Mouse (Mus musculus): ENCODE measurements at regions not wholly inside any gene's neighbourhood (a gene's known extent, or its start where the extent isn't known, plus 50 kb on each side); places are given as distances from the start of the nearest gene placed in this dataset.

- no peaks in the 10 kb centered on the region for H3K4me1 ChIP-seq (ENCODE audit: control insufficient read depth, insufficient read depth, low read length)
- H3K9me3 ChIP-seq (replicated peaks; ENCODE audit: control insufficient read depth, low read length) = no peaks in the 10 kb centered on the region
- no peaks in the 10 kb centered on the region for H3K27me3 ChIP-seq (ENCODE audit: control insufficient read depth, insufficient read depth, low read length)
- no peaks in the 10 kb centered on the region for H3K36me3 ChIP-seq (ENCODE audit: control insufficient read depth, insufficient read depth, low read length)
- 85% methylated on average over 1 of the region's 1 CpGs for WGBS (ENCODE audit: insufficient replicate concordance)
- no peak overlapping the region for H3K27ac ChIP-seq (ENCODE audit: low read depth, low read length)
- H3K4me3 ChIP-seq (ENCODE audit: low read depth, low read length) = no peak overlapping the region
- ATAC-seq (replicated peaks; ENCODE audit: insufficient number of reproducible peaks, low FRiP score, low TSS enrichment) = no peak
- no peak overlapping the region for H3K9ac ChIP-seq (ENCODE audit: low read depth, low read length)
- no peak overlapping the region for H3K4me2 ChIP-seq
Measured at GRCm38 (mm10) chr10:46255575-46255974, 677.9 kb downstream of the Hace1 start.

DNA sequence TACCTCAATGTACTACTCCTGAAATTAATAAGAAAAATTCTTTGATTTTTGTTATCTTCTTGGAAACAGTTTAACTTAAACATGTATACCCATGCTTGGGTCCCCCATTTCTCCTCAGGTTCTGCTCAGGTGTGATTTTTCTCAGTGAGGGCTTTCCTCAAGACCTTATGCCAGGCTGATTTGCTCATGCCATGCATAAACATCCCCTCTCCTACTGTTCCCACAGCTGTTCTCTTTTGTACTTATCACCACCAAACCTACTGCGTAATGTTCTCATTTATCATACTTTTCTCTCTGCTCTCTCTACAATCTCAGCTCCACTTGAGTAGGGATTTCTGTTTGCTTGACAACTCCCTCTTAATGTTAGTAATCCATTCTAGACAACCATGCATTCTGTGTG lies 692.1 kb downstream of the Hace1 start:
- no peak overlapping the region for H3K4me2 ChIP-seq
- H3K27me3 ChIP-seq (ENCODE audit: control insufficient read depth, insufficient read depth, low read length) = no peaks in the 10 kb centered on the region
- H3K27ac ChIP-seq (ENCODE audit: low read depth, low read length) = no peak overlapping the region
- 77% methylated on average over 1 of the region's 1 CpGs for WGBS (ENCODE audit: insufficient replicate concordance)
- H3K4me3 ChIP-seq (ENCODE audit: low read depth, low read length) = no peak overlapping the region
- no peak overlapping the region for H3K9ac ChIP-seq (ENCODE audit: low read depth, low read length)
- H3K9me3 ChIP-seq (replicated peaks; ENCODE audit: control insufficient read depth, low read length) = no peaks in the 10 kb centered on the region
- ATAC-seq (replicated peaks; ENCODE audit: insufficient number of reproducible peaks, low FRiP score, low TSS enrichment) = no peak
- no peaks in the 10 kb centered on the region for H3K4me1 ChIP-seq (ENCODE audit: control insufficient read depth, insufficient read depth, low read length)
- no peaks in the 10 kb centered on the region for H3K36me3 ChIP-seq (ENCODE audit: control insufficient read depth, insufficient read depth, low read length)

- Histone ChIP-seq H3K4me3 (ENCODE audit: low read depth, low read length) (no peak overlapping the region), H3K4me2 (no peak overlapping the region), H3K27me3 (ENCODE audit: control insufficient read depth, insufficient read depth, low read length) (no peaks in the 10 kb centered on the region), H3K27ac (ENCODE audit: low read depth, low read length) (no peak overlapping the region), H3K9me3 (replicated peaks; ENCODE audit: control insufficient read depth, low read length) (no peaks in the 10 kb centered on the region), H3K36me3 (ENCODE audit: control insufficient read depth, insufficient read depth, low read length) (no peaks in the 10 kb centered on the region), H3K9ac (ENCODE audit: low read depth, low read length) (no peak overlapping the region), H3K4me1 (ENCODE audit: control insufficient read depth, insufficient read depth, low read length) (no peaks in the 10 kb centered on the region)
- WGBS (ENCODE audit: insufficient replicate concordance) = 68% methylated on average over 1 of the region's 1 CpGs
- no peak for ATAC-seq (replicated peaks; ENCODE audit: insufficient number of reproducible peaks, low FRiP score, low TSS enrichment)
Measured at GRCm38 (mm10) chr10:46273846-46274245, 696.2 kb downstream of the Hace1 start.

GRCm38 (mm10) chr10:46294290-46294689 lies 716.7 kb downstream of the Hace1 start:
- ATAC-seq (replicated peaks; ENCODE audit: insufficient number of reproducible peaks, low FRiP score, low TSS enrichment) = no peak
- H3K4me2 ChIP-seq = no peak overlapping the region
- H3K27ac ChIP-seq (ENCODE audit: low read depth, low read length) = no peak overlapping the region
- WGBS (ENCODE audit: insufficient replicate concordance) = 66% methylated on average over 5 of the region's 5 CpGs
- H3K4me1 ChIP-seq (ENCODE audit: control insufficient read depth, insufficient read depth, low read length) = no peaks in the 10 kb centered on the region
- no peaks in the 10 kb centered on the region for H3K36me3 ChIP-seq (ENCODE audit: control insufficient read depth, insufficient read depth, low read length)
- H3K9me3 ChIP-seq (replicated peaks; ENCODE audit: control insufficient read depth, low read length) = no peaks in the 10 kb centered on the region
- H3K27me3 ChIP-seq (ENCODE audit: control insufficient read depth, insufficient read depth, low read length) = no peaks in the 10 kb centered on the region
- H3K4me3 ChIP-seq (ENCODE audit: low read depth, low read length) = no peak overlapping the region
- no peak overlapping the region for H3K9ac ChIP-seq (ENCODE audit: low read depth, low read length)

- H3K9ac ChIP-seq (ENCODE audit: low read depth, low read length) = no peak overlapping the region
- H3K27ac ChIP-seq (ENCODE audit: low read depth, low read length) = no peak overlapping the region
- H3K9me3 ChIP-seq (replicated peaks; ENCODE audit: control insufficient read depth, low read length) = no peaks in the 10 kb centered on the region
- ATAC-seq (replicated peaks; ENCODE audit: insufficient number of reproducible peaks, low FRiP score, low TSS enrichment) = no peak
- no peak overlapping the region for H3K4me2 ChIP-seq
- WGBS (ENCODE audit: insufficient replicate concordance) = 73% methylated on average over 5 of the region's 5 CpGs
- H3K27me3 ChIP-seq (ENCODE audit: control insufficient read depth, insufficient read depth, low read length) = no peaks in the 10 kb centered on the region
- H3K4me3 ChIP-seq (ENCODE audit: low read depth, low read length) = no peak overlapping the region
- H3K4me1 ChIP-seq (ENCODE audit: control insufficient read depth, insufficient read depth, low read length) = no peaks in the 10 kb centered on the region
- H3K36me3 ChIP-seq (ENCODE audit: control insufficient read depth, insufficient read depth, low read length) = no peaks in the 10 kb centered on the region
Measured at GRCm38 (mm10) chr10:46298352-46298751, 720.7 kb downstream of the Hace1 start.

GRCm38 (mm10) chr10:46299521-46299920 lies 721.9 kb downstream of the Hace1 start:
- no peak for ATAC-seq (replicated peaks; ENCODE audit: insufficient number of reproducible peaks, low FRiP score, low TSS enrichment)
- WGBS (ENCODE audit: insufficient replicate concordance) = 70% methylated on average over 3 of the region's 3 CpGs
- Histone ChIP-seq H3K4me1 (ENCODE audit: control insufficient read depth, insufficient read depth, low read length) (no peaks in the 10 kb centered on the region), H3K27me3 (ENCODE audit: control insufficient read depth, insufficient read depth, low read length) (no peaks in the 10 kb centered on the region), H3K27ac (ENCODE audit: low read depth, low read length) (no peak overlapping the region), H3K36me3 (ENCODE audit: control insufficient read depth, insufficient read depth, low read length) (no peaks in the 10 kb centered on the region), H3K9ac (ENCODE audit: low read depth, low read length) (no peak overlapping the region), H3K4me2 (no peak overlapping the region), H3K4me3 (ENCODE audit: low read depth, low read length) (no peak overlapping the region), H3K9me3 (replicated peaks; ENCODE audit: control insufficient read depth, low read length) (no peaks in the 10 kb centered on the region)

- no peaks in the 10 kb centered on the region for H3K4me1 ChIP-seq (ENCODE audit: control insufficient read depth, insufficient read depth, low read length)
- 80% methylated on average over 5 of the region's 5 CpGs for WGBS (ENCODE audit: insufficient replicate concordance)
- no peaks in the 10 kb centered on the region for H3K36me3 ChIP-seq (ENCODE audit: control insufficient read depth, insufficient read depth, low read length)
- no peak overlapping the region for H3K9ac ChIP-seq (ENCODE audit: low read depth, low read length)
- H3K27me3 ChIP-seq (ENCODE audit: control insufficient read depth, insufficient read depth, low read length) = no peaks in the 10 kb centered on the region
- H3K9me3 ChIP-seq (replicated peaks; ENCODE audit: control insufficient read depth, low read length) = no peaks in the 10 kb centered on the region
- no peak overlapping the region for H3K27ac ChIP-seq (ENCODE audit: low read depth, low read length)
- no peak overlapping the region for H3K4me2 ChIP-seq
- ATAC-seq (replicated peaks; ENCODE audit: insufficient number of reproducible peaks, low FRiP score, low TSS enrichment) = no peak
- no peak overlapping the region for H3K4me3 ChIP-seq (ENCODE audit: low read depth, low read length)
Measured at GRCm38 (mm10) chr10:46320328-46321038, 742.9 kb downstream of the Hace1 start.

DNA sequence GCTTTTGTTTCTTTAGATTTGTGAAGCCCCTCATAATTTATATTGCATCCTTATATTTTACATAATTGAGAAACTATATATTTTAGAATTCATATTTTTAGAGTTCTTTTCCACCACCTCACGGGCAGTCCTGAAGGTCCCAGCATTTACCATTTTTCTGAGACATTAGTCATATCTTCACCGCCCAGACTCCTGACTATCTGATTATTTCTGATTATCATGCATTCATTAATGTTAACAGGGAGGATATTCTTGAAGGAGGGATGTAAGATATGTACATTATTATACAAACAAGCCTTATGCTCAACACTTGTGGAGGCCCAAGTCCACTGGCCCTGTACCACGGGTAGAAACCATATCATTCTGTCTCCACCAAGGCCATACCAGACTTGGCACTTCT lies 743.4 kb downstream of the Hace1 start:
- H3K4me2 ChIP-seq = no peak overlapping the region
- no peaks in the 10 kb centered on the region for H3K27me3 ChIP-seq (ENCODE audit: control insufficient read depth, insufficient read depth, low read length)
- H3K36me3 ChIP-seq (ENCODE audit: control insufficient read depth, insufficient read depth, low read length) = no peaks in the 10 kb centered on the region
- WGBS (ENCODE audit: insufficient replicate concordance) = 83% methylated on average over 3 of the region's 3 CpGs
- H3K9me3 ChIP-seq (replicated peaks; ENCODE audit: control insufficient read depth, low read length) = no peaks in the 10 kb centered on the region
- ATAC-seq (replicated peaks; ENCODE audit: insufficient number of reproducible peaks, low FRiP score, low TSS enrichment) = no peak
- no peak overlapping the region for H3K9ac ChIP-seq (ENCODE audit: low read depth, low read length)
- H3K27ac ChIP-seq (ENCODE audit: low read depth, low read length) = no peak overlapping the region
- no peaks in the 10 kb centered on the region for H3K4me1 ChIP-seq (ENCODE audit: control insufficient read depth, insufficient read depth, low read length)
- no peak overlapping the region for H3K4me3 ChIP-seq (ENCODE audit: low read depth, low read length)

- Histone ChIP-seq H3K9me3 (replicated peaks; ENCODE audit: control insufficient read depth, low read length) (no peaks in the 10 kb centered on the region), H3K27ac (ENCODE audit: low read depth, low read length) (no peak overlapping the region), H3K9ac (ENCODE audit: low read depth, low read length) (no peak overlapping the region), H3K4me2 (no peak overlapping the region), H3K4me1 (ENCODE audit: control insufficient read depth, insufficient read depth, low read length) (no peaks in the 10 kb centered on the region), H3K4me3 (ENCODE audit: low read depth, low read length) (no peak overlapping the region), H3K36me3 (ENCODE audit: control insufficient read depth, insufficient read depth, low read length) (no peaks in the 10 kb centered on the region), H3K27me3 (ENCODE audit: control insufficient read depth, insufficient read depth, low read length) (no peaks in the 10 kb centered on the region)
- no peak for ATAC-seq (replicated peaks; ENCODE audit: insufficient number of reproducible peaks, low FRiP score, low TSS enrichment)
- WGBS (ENCODE audit: insufficient replicate concordance) = 73% methylated on average over 1 of the region's 1 CpGs
Measured at GRCm38 (mm10) chr10:46329052-46329451, 751.4 kb downstream of the Hace1 start.
